Mouse (Mus musculus) layer of hippocampus, postnatal 10 days (tissue): Measurements from ENCODE around the gene Smug1. TPM values are rescaled to one million over a fixed set of nuclear protein-coding genes. Genes with fewer than 3 reads are reported as not detected.

Experiments used
- total RNA-seq, 2 experiments: library from RNA; stranded (reverse); gene quantifications; 2 replicates each; pipeline ENCODE4 v1.2.3; 2021

The Smug1 gene
- total RNA-seq, 2 experiments from 2014 or later: 15.1 to 17.4 TPM

Other genes starting within 250 kb of the Smug1 start
- not detected for gene Hoxc13, start 246.0 kb downstream of the Smug1 start, total RNA-seq
- not detected for gene Hoxc12, start 230.3 kb downstream of the Smug1 start, total RNA-seq
- gene Hoxc11, start 212.7 kb downstream of the Smug1 start, total RNA-seq: not detected
- not detected for gene Hoxc10, start 200.3 kb downstream of the Smug1 start, total RNA-seq
- gene Hoxc5, start 199.6 kb downstream of the Smug1 start, total RNA-seq: not detected
- not detected for gene Hoxc9, start 190.7 kb downstream of the Smug1 start, total RNA-seq
- not detected for gene Hoxc8, start 176.5 kb downstream of the Smug1 start, total RNA-seq
- not detected for gene Hoxc6, start 168.8 kb downstream of the Smug1 start, total RNA-seq
- not detected for gene Hoxc4, start 148.2 kb downstream of the Smug1 start, total RNA-seq
- gene Cbx5, start 72.7 kb upstream of the Smug1 start, total RNA-seq: 100 to 1,000 TPM; 181 to 188 TPM
- gene Hnrnpa1, start 73.3 kb upstream of the Smug1 start, total RNA-seq: 100 to 1,000 TPM; 399 to 417 TPM
- gene Nfe2, start 91.3 kb upstream of the Smug1 start, total RNA-seq: under 1 TPM in 1 of 2 experiments, not detected in 1; 0.39 TPM
- gene Copz1, start 105.6 kb upstream of the Smug1 start, total RNA-seq: 100 to 1,000 TPM; 111 to 112 TPM
- 1 to 10 TPM in 1 of 2 experiments, under 1 TPM in 1; 0.89 to 1.0 TPM for gene Gpr84, start 143.5 kb upstream of the Smug1 start, total RNA-seq
- gene Zfp385a, start 173.0 kb upstream of the Smug1 start, total RNA-seq: 10 to 100 TPM; 36.5 to 45.0 TPM
- gene Itga5, start 199.7 kb upstream of the Smug1 start, total RNA-seq: 1 to 10 TPM; 6.7 to 7.5 TPM